Mouse (Mus musculus): ENCODE measurements around the gene Sgcd. TPM values are rescaled to one million over a fixed set of nuclear protein-coding genes. Genes with fewer than 3 reads are reported as not detected.

Sgcd gene
- polyA plus RNA-seq, 1 experiment from 2014 or later: 4.8 TPM

DNA sequence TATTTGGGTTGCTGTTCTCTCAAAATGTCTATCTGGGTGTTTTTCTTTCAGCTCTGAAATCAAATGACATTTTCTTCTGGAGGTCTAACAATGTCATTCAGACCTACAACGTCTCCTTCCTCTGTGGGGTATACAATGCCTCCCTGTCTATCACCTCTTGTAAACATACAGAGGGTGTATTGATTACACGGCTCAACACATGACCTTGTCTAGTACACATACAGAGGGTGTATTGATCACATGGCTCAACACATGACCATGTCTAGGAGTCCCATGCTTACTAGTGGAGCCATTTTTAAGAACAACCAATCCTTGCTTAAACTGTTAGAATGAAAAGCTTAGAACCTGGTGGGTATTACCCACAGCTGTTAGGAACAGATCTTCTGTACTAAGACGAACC, 858.3 kb downstream of the Sgcd start:
- H3K36me3 ChIP-seq (ENCODE audit: control insufficient read depth, insufficient read depth, low read length): no peaks in the 10 kb centered on the region
- H3K4me3 ChIP-seq (ENCODE audit: low read length): no peak overlapping the region
- H3K27ac ChIP-seq (ENCODE audit: low read depth, low read length): no peak overlapping the region
- H3K9ac ChIP-seq (ENCODE audit: low read depth, low read length): no peak overlapping the region
- no peaks in the 10 kb centered on the region for H3K27me3 ChIP-seq (replicated peaks; ENCODE audit: control insufficient read depth, insufficient read depth, low read length)
- H3K4me1 ChIP-seq (ENCODE audit: control insufficient read depth, insufficient read depth, low read depth, low read length): no peaks in the 10 kb centered on the region
- H3K4me2 ChIP-seq (ENCODE audit: low read length): no peak overlapping the region
- H3K9me3 ChIP-seq (ENCODE audit: control insufficient read depth, low read length): no peaks in the 10 kb centered on the region
- 74% methylated on average over 3 of the region's 3 CpGs for WGBS
- ATAC-seq: no peak

DNA sequence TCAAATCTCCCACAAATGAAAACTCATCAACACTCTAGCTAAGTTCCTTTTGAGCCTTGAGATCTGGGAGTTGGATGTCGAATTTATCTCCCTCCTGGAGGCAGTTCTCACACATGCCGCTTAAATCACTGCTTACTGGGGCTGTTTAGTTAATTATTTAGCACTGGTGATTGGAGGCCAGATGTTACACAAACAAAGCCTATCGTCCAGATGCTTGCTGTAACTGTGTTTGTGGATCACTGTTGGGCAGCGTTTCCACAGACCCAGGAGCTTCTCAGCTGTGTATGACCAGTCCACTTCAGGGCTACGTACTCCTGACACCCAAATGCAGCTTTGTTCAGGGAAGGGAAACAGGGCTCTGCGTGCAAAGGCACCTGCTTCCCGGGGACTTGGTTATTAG, 858.8 kb downstream of the Sgcd start:
- H3K27ac ChIP-seq (ENCODE audit: low read depth, low read length): no peak overlapping the region
- no peaks in the 10 kb centered on the region for H3K9me3 ChIP-seq (ENCODE audit: control insufficient read depth, low read length)
- no peaks in the 10 kb centered on the region for H3K36me3 ChIP-seq (ENCODE audit: control insufficient read depth, insufficient read depth, low read length)
- H3K27me3 ChIP-seq (replicated peaks; ENCODE audit: control insufficient read depth, insufficient read depth, low read length): no peaks in the 10 kb centered on the region
- no peak overlapping the region for H3K4me2 ChIP-seq (ENCODE audit: low read length)
- H3K4me3 ChIP-seq (ENCODE audit: low read length): no peak overlapping the region
- no peaks in the 10 kb centered on the region for H3K4me1 ChIP-seq (ENCODE audit: control insufficient read depth, insufficient read depth, low read depth, low read length)
- ATAC-seq: no peak
- no peak overlapping the region for H3K9ac ChIP-seq (ENCODE audit: low read depth, low read length)
- WGBS: 59% methylated on average over 7 of the region's 7 CpGs

DNA sequence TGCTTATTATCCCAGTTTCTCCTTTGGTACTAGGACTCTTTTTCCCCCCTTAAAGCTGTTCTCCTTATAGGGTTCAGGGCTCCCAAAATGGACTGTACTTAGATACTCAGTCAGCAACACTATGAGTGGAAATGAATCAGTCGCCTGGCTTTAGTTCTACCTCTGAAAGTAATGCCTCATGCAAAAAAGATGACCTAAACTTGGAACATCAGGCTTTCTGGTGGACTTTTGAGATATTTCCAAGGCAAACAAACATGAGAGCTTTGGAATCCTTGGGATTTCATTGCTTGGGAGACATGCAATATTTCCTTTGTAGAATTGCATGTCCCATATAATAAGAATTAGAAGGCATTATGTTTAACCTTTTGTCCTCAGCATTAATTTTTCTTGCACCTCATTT, 859.6 kb downstream of the Sgcd start:
- WGBS: 83% methylated on average over 1 of the region's 1 CpGs
- Histone ChIP-seq H3K36me3 (ENCODE audit: control insufficient read depth, insufficient read depth, low read length) (no peaks in the 10 kb centered on the region), H3K4me2 (ENCODE audit: low read length) (no peak overlapping the region), H3K27ac (ENCODE audit: low read depth, low read length) (no peak overlapping the region), H3K27me3 (replicated peaks; ENCODE audit: control insufficient read depth, insufficient read depth, low read length) (no peaks in the 10 kb centered on the region), H3K4me1 (ENCODE audit: control insufficient read depth, insufficient read depth, low read depth, low read length) (no peaks in the 10 kb centered on the region), H3K9me3 (ENCODE audit: control insufficient read depth, low read length) (no peaks in the 10 kb centered on the region), H3K4me3 (ENCODE audit: low read length) (no peak overlapping the region), H3K9ac (ENCODE audit: low read depth, low read length) (no peak overlapping the region)
- no peak for ATAC-seq

DNA sequence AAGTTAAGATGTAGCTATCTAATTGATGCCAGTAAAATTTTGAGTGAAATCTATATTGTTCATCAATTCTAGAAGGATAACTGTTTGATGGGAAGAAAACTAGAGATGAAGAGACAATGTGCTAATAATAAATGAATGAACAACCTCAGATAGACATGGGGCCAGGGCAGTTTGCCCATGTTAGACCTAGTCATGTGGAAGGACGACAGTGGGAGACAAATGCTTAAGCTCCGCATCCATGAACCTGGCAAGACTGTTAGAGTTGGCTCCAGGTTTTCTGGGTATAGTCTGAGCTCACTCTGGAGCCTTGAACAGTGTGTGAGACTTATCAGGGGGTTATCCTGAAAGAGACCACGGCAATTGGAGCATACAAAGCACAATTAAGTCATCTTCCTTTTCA, 860.4 kb downstream of the Sgcd start:
- Histone ChIP-seq H3K9me3 (ENCODE audit: control insufficient read depth, low read length) (no peaks in the 10 kb centered on the region), H3K4me3 (ENCODE audit: low read length) (no peak overlapping the region), H3K4me1 (ENCODE audit: control insufficient read depth, insufficient read depth, low read depth, low read length) (no peaks in the 10 kb centered on the region), H3K4me2 (ENCODE audit: low read length) (no peak overlapping the region), H3K27me3 (replicated peaks; ENCODE audit: control insufficient read depth, insufficient read depth, low read length) (no peaks in the 10 kb centered on the region), H3K27ac (ENCODE audit: low read depth, low read length) (no peak overlapping the region), H3K9ac (ENCODE audit: low read depth, low read length) (no peak overlapping the region), H3K36me3 (ENCODE audit: control insufficient read depth, insufficient read depth, low read length) (no peaks in the 10 kb centered on the region)
- 69% methylated on average over 3 of the region's 3 CpGs for WGBS
- ATAC-seq: no peak

DNA sequence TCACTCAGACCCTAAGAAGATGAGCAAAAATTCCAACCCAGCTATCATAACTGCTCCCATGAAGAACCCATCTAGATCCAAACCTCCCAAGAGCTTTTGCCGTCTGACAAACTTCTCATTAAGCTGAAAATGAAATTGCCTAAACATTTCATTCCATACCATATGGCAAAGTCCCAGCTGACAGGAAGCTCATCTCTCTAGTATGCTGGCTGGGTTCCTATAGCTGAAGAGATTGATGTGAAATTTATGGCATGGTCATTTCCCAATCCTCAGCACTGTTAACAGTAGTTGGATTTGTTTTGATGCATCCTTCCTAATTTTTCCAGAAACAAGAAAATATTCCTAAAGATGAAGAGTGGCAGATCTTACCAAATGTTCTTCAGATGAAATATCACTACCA, 867.9 kb downstream of the Sgcd start:
- no peaks in the 10 kb centered on the region for H3K4me1 ChIP-seq (ENCODE audit: control insufficient read depth, insufficient read depth, low read depth, low read length)
- H3K36me3 ChIP-seq (ENCODE audit: control insufficient read depth, insufficient read depth, low read length): no peaks in the 10 kb centered on the region
- 77% methylated on average over 1 of the region's 1 CpGs for WGBS
- no peak overlapping the region for H3K9ac ChIP-seq (ENCODE audit: low read depth, low read length)
- H3K4me3 ChIP-seq (ENCODE audit: low read length): no peak overlapping the region
- H3K9me3 ChIP-seq (ENCODE audit: control insufficient read depth, low read length): no peaks in the 10 kb centered on the region
- H3K27ac ChIP-seq (ENCODE audit: low read depth, low read length): no peak overlapping the region
- no peak for ATAC-seq
- no peaks in the 10 kb centered on the region for H3K27me3 ChIP-seq (replicated peaks; ENCODE audit: control insufficient read depth, insufficient read depth, low read length)
- H3K4me2 ChIP-seq (ENCODE audit: low read length): no peak overlapping the region

DNA sequence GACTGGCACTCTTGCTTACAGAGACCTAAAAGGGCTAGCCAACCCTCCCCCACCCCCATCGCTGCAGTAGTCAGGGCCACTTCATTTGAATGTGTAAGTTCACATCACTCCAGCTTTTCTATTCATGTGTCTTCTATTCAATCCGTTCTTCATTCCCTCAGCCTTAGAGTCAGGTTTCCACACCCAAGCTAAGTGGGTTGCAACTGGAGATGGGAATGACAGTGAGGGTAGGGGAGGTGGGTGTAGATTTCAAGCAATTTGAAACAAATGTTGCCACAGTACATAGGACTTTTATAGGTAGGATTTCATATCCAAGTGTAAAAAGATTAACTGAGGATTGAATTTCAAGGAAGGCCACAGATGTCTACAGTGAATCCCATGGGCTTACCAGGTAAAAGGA, 870.9 kb downstream of the Sgcd start:
- no peak overlapping the region for H3K9ac ChIP-seq (ENCODE audit: low read depth, low read length)
- ATAC-seq: no peak
- H3K9me3 ChIP-seq (ENCODE audit: control insufficient read depth, low read length): no peaks in the 10 kb centered on the region
- H3K4me1 ChIP-seq (ENCODE audit: control insufficient read depth, insufficient read depth, low read depth, low read length): no peaks in the 10 kb centered on the region
- H3K4me3 ChIP-seq (ENCODE audit: low read length): no peak overlapping the region
- no peaks in the 10 kb centered on the region for H3K36me3 ChIP-seq (ENCODE audit: control insufficient read depth, insufficient read depth, low read length)
- H3K27me3 ChIP-seq (replicated peaks; ENCODE audit: control insufficient read depth, insufficient read depth, low read length): no peaks in the 10 kb centered on the region
- no peak overlapping the region for H3K4me2 ChIP-seq (ENCODE audit: low read length)
- no peak overlapping the region for H3K27ac ChIP-seq (ENCODE audit: low read depth, low read length)
- WGBS: 17% methylated on average over 2 of the region's 2 CpGs

DNA sequence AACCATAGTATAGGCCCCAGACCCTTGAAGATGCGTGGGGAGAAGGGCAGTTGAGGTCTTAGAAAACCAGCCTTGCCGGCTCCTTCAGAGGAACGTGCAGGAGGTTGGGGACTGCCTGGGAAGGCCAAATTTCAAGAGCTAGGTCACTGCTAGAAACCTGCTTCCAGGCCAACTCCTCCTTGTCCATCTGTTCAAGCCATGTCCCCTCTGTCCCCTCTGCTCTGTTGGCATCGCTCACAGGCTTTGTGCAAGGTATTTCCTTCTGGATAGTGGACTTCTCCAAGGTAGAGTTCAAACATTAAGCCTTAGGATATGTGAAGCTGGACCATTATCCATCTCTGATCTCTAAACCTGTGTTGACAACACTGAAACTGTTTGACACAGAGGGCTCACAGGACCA, 874.4 kb downstream of the Sgcd start:
- H3K4me3 ChIP-seq (ENCODE audit: low read length): no peak overlapping the region
- WGBS: 91% methylated on average over 4 of the region's 4 CpGs

DNA sequence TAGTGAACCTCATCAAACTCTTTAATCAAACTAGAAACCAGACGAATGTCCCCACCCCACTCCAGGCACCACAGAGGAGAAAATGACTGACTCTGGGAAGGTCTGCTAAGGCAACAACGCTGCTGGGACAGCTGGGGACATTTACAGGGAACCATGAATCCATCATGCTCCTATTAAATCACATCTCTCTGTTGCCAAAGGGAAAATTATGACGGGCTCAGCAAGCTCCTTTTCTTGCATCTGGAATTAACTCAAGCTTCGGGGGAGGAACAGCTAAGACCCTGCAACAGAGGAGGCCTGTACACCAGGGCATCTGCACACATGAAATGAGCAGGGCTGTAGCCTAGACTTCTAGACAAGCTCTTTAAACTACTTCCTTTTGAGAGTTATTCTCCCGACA, 875.7 kb downstream of the Sgcd start:
- Histone ChIP-seq H3K4me3 (ENCODE audit: low read length) (no peak overlapping the region), H3K4me1 (ENCODE audit: control insufficient read depth, insufficient read depth, low read depth, low read length) (no peaks in the 10 kb centered on the region), H3K9ac (ENCODE audit: low read depth, low read length) (no peak overlapping the region), H3K36me3 (ENCODE audit: control insufficient read depth, insufficient read depth, low read length) (no peaks in the 10 kb centered on the region), H3K4me2 (ENCODE audit: low read length) (no peak overlapping the region), H3K27ac (ENCODE audit: low read depth, low read length) (no peak overlapping the region), H3K27me3 (replicated peaks; ENCODE audit: control insufficient read depth, insufficient read depth, low read length) (no peaks in the 10 kb centered on the region), H3K9me3 (ENCODE audit: control insufficient read depth, low read length) (no peaks in the 10 kb centered on the region)
- ATAC-seq: no peak
- WGBS: 63% methylated on average over 5 of the region's 5 CpGs

More for the DNA sequence above, 874.4 kb downstream of the Sgcd start:
- Histone ChIP-seq H3K4me2 (ENCODE audit: low read length) (no peak overlapping the region), H3K36me3 (ENCODE audit: control insufficient read depth, insufficient read depth, low read length) (no peaks in the 10 kb centered on the region), H3K27ac (ENCODE audit: low read depth, low read length) (no peak overlapping the region), H3K4me1 (ENCODE audit: control insufficient read depth, insufficient read depth, low read depth, low read length) (no peaks in the 10 kb centered on the region), H3K9me3 (ENCODE audit: control insufficient read depth, low read length) (no peaks in the 10 kb centered on the region), H3K9ac (ENCODE audit: low read depth, low read length) (no peak overlapping the region), H3K27me3 (replicated peaks; ENCODE audit: control insufficient read depth, insufficient read depth, low read length) (no peaks in the 10 kb centered on the region)
- no peak for ATAC-seq

DNA sequence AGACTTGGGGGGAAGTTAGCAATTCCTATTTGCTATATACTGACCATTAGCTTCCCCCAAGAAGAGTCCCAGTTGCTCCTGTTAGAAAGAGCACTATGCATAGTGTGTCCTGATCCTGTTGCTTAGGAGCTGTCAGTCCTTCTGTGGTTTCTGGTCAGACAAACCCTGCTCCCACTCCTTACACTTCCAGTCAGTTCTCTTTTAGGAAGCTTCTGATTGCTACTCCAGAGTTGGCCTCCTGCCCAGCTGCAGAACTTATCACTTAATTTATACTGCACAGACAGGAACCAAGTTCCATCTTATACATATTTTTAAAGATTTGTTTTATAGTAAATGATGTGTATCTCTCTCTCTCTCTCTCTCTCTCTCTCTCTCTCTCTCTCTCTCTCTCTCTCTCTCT, 878.5 kb downstream of the Sgcd start:
- no peak for ATAC-seq

DNA sequence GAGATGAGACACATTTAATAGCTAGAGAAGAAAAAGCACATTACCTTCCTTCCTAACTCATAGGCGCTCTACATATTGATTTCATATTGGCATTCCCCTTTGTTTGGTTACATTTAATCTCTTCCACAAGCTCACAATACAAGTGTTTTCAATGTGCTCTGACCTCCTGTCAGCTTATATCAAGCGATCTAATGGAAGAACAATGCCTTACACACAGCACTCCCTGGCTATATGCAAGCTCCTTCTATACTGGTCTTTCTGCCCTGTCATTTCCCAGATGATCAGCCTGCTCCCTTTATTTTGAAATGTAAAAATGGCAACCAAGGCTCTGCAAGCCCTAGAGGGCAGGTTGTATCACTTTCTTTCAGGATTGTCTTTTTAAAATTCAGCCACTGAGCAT, 881.1 kb downstream of the Sgcd start:
- Histone ChIP-seq H3K4me2 (ENCODE audit: low read length) (no peak overlapping the region), H3K36me3 (ENCODE audit: control insufficient read depth, insufficient read depth, low read length) (no peaks in the 10 kb centered on the region), H3K9ac (ENCODE audit: low read depth, low read length) (no peak overlapping the region), H3K4me3 (ENCODE audit: low read length) (no peak overlapping the region), H3K27me3 (replicated peaks; ENCODE audit: control insufficient read depth, insufficient read depth, low read length) (no peaks in the 10 kb centered on the region), H3K9me3 (ENCODE audit: control insufficient read depth, low read length) (no peaks in the 10 kb centered on the region), H3K27ac (ENCODE audit: low read depth, low read length) (no peak overlapping the region), H3K4me1 (ENCODE audit: control insufficient read depth, insufficient read depth, low read depth, low read length) (no peaks in the 10 kb centered on the region)
- WGBS: 64% methylated on average over 2 of the region's 2 CpGs
- ATAC-seq: no peak

More for the DNA sequence above, 878.5 kb downstream of the Sgcd start:
- Histone ChIP-seq H3K36me3 (ENCODE audit: control insufficient read depth, insufficient read depth, low read length) (no peaks in the 10 kb centered on the region), H3K4me1 (ENCODE audit: control insufficient read depth, insufficient read depth, low read depth, low read length) (no peaks in the 10 kb centered on the region), H3K27me3 (replicated peaks; ENCODE audit: control insufficient read depth, insufficient read depth, low read length) (no peaks in the 10 kb centered on the region), H3K4me3 (ENCODE audit: low read length) (no peak overlapping the region), H3K27ac (ENCODE audit: low read depth, low read length) (no peak overlapping the region), H3K4me2 (ENCODE audit: low read length) (no peak overlapping the region), H3K9me3 (ENCODE audit: control insufficient read depth, low read length) (no peaks in the 10 kb centered on the region), H3K9ac (ENCODE audit: low read depth, low read length) (no peak overlapping the region)
